Mouse (Mus musculus) heart, adult 2 months (tissue): ENCODE measurements around the gene Wdr47. TPM values are rescaled to one million over a fixed set of nuclear protein-coding genes. Genes with fewer than 3 reads are reported as not detected.
"Not testable (repeated sequence)": the region's sequence is repeated elsewhere in the genome, so short reads cannot be mapped to it uniquely, and the experiment has no call there.

Source experiments
- DNase-seq, 2 experiments: peaks; one replicate each; pipeline ENCODE4 v3.0.0; 2021
- H3K27ac ChIP-seq: fragments of 200-600 bp; 2 replicates; pipeline ENCODE4 v1.8.1; 2022
- H3K27me3 ChIP-seq: fragments of 200-500 bp; 2 replicates; pipeline ENCODE4 v1.6.1; 2012; ENCODE audit warnings: mild to moderate bottlenecking, low read length, inconsistent platforms, mixed read lengths; ENCODE audit not compliant: control insufficient read depth, insufficient read depth
- H3K36me3 ChIP-seq: fragments of 200-500 bp; 2 replicates; pipeline ENCODE4 v1.6.1; 2012; ENCODE audit warnings: low read length, inconsistent platforms; ENCODE audit not compliant: control insufficient read depth, insufficient read depth
- H3K4me1 ChIP-seq: fragments of 200-500 bp; 2 replicates; pipeline ENCODE4 v1.6.1; 2011; ENCODE audit warnings: low read length; ENCODE audit not compliant: control insufficient read depth, insufficient read depth
- H3K4me3 ChIP-seq: fragments of 200-600 bp; 2 replicates; pipeline ENCODE4 v1.8.1; 2022
- H3K79me2 ChIP-seq: fragments of 200-500 bp; replicated peaks from 2 replicates; pipeline ENCODE4 v1.6.1; 2012; ENCODE audit warnings: mild to moderate bottlenecking, inconsistent platforms, low read length, moderate library complexity, mixed read lengths; ENCODE audit not compliant: control insufficient read depth, insufficient read depth
- H3K9ac ChIP-seq: fragments of 200-500 bp; 2 replicates; pipeline ENCODE4 v1.6.1; 2012; ENCODE audit warnings: low read depth, mild to moderate bottlenecking, control low read depth, inconsistent platforms, low read length, mixed read lengths
- CTCF ChIP-seq: fragments of 200-600 bp; IDR thresholded peaks from 2 replicates; pipeline ENCODE4 v1.8.1; 2022; ENCODE audit warnings: antibody characterized with exemption, mild to moderate bottlenecking, moderate library complexity
- EP300 ChIP-seq: fragments of 200-500 bp; IDR thresholded peaks from 2 replicates; pipeline ENCODE4 v1.6.1; 2011; ENCODE audit warnings: low read depth, low read length, control low read depth; ENCODE audit not compliant: insufficient read depth
- POLR2A ChIP-seq: fragments of 200-500 bp; IDR thresholded peaks from 2 replicates; pipeline ENCODE4 v1.6.1; 2011; ENCODE audit warnings: mild to moderate bottlenecking, low read depth, low read length, control low read depth; ENCODE audit not compliant: insufficient read depth
- WGBS: fragments of 180-500 bp; shearing (Covaris S2); methylation state at CpG from one replicate; pipeline ENCODE4 v1.1.7; 2018; 5-methylcytosine and 5-hydroxymethylcytosine counted together
- intact Hi-C: fragments of 180-260 bp; cut with DNase I; formaldehyde crosslinking; loops from one replicate; pipeline ENCODE4 v1.15.1; 2025
- polyA plus RNA-seq: library from polyadenylated mRNA; depleted of rRNA; stranded (reverse); fragments of >200 nt; gene quantifications from 2 replicates; pipeline ENCODE4 v1.2.3, GENCODE M21; 2012
- total RNA-seq, 2 experiments: library from RNA; stranded (reverse); gene quantifications; 2 replicates each; pipeline ENCODE4 v1.2.3; 2021

Wdr47 gene
- total and polyA plus RNA-seq, 3 experiments: 3.7 to 9.2 (median 8.2) TPM

DNA sequence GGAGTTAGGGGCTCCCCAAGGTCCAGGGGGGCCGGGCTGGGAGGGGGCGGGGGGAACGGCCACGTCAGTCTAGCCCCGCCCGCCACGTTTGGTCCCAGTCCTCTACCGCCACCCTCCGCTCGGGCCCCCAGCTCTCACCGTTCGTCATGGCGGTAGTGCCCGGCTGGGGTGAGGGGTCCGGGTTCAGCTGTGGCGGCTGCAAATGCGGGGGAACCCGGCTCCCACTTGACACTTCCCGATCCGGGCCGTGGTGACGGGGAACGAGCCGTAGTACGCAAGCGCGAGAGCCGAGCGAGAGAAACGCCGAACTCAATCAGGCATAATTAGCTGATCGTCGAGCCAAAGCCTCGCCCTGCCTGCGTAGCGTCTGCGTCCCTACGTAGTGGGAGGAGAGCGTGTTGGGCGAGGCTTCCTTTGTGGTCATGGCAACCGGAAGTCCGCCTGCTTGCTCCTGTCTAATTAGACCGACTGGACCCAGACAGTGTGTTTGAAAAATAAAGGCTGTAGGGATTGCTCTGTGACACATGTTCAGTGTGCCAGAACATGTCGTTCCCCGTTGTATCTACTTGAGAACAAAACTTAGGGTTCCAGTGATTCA, 28.8 kb upstream of the Wdr47 start, which contains the start of gene Tmem167b:
Tmem167b (minus strand) TSS at position 334 of the 598 bp plus-strand sequence.
- Histone ChIP-seq H3K9ac (peak within 1 kb of the TSS; percentile 99), H3K27ac (peak within 1 kb of the TSS; percentile 99), H3K79me2 (no peaks in the 10 kb centered on the region; the same call in 1 of the 2 replicates), H3K4me3 (peak within 1 kb of the TSS; percentile 97), H3K4me1 (peaks cover 3% of the 10 kb centered on the region), H3K27me3 (no peaks in the 10 kb centered on the region), H3K36me3 (peaks cover 3% of the 10 kb centered on the region)
- intact Hi-C loops: loop anchor here (1.0 to 10.0 kb wide), 6 partner anchors 29 to 353 kb away; partner anchors contain the start of genes Atxn7l2, Prpf38b, Sars and Wdr47
- WGBS: under 1% methylated on average over 44 of the region's 45 CpGs
- peak; percentile 97 to 98 for DNase-seq
- TF ChIP-seq CTCF: 0 out of 2 replicates have a peak, but pooled peaks have one; percentile 7
- peak; percentile 84 for TF ChIP-seq POLR2A
- TF ChIP-seq EP300: peak; percentile 97

GRCm38 (mm10) chr3:108562777-108563271, 28.3 kb upstream of the Wdr47 start:
- peaks cover 3% of the 10 kb centered on the region for H3K4me1 ChIP-seq
- H3K36me3 ChIP-seq: peaks cover 3% of the 10 kb centered on the region
- no peaks in the 10 kb centered on the region; the same call in 1 of the 2 replicates for H3K79me2 ChIP-seq
- H3K4me3 ChIP-seq: peak overlapping the region; percentile 97
- intact Hi-C loops: loop anchor here (1.0 to 10.0 kb wide), 7 partner anchors 8 to 352 kb away; partner anchors contain the start of genes Atxn7l2, Prpf38b, Sars and Taf13
- H3K27ac ChIP-seq: peak overlapping the region; percentile 99
- TF ChIP-seq EP300 (no peak), CTCF (no peak), POLR2A (no peak)
- under 1% methylated on average over 15 of the region's 15 CpGs for WGBS
- DNase-seq: peak; percentile 31 to 38
- no peaks in the 10 kb centered on the region for H3K27me3 ChIP-seq
- peak overlapping the region; percentile 63 for H3K9ac ChIP-seq

GRCm38 (mm10) chr3:108563309-108563708, 27.8 kb upstream of the Wdr47 start:
- TF ChIP-seq POLR2A: peak; percentile 58
- TF ChIP-seq EP300: no peak
- peak; percentile 86 for TF ChIP-seq CTCF
- DNase-seq: peak; percentile 82 to 83
- Histone ChIP-seq H3K4me3 (peak overlapping the region; percentile 97), H3K4me1 (peaks cover 3% of the 10 kb centered on the region), H3K9ac (peak overlapping the region; percentile 63), H3K79me2 (no peaks in the 10 kb centered on the region; the same call in 1 of the 2 replicates), H3K36me3 (peaks cover 3% of the 10 kb centered on the region), H3K27ac (peak overlapping the region; percentile 99), H3K27me3 (no peaks in the 10 kb centered on the region)
- intact Hi-C loops: loop anchor here (1.0 to 10.0 kb wide), 6 partner anchors 8 to 351 kb away; partner anchors contain the start of genes Atxn7l2, Prpf38b, Sars and Taf13
- WGBS: 1% methylated on average over 4 of the region's 4 CpGs

DNA sequence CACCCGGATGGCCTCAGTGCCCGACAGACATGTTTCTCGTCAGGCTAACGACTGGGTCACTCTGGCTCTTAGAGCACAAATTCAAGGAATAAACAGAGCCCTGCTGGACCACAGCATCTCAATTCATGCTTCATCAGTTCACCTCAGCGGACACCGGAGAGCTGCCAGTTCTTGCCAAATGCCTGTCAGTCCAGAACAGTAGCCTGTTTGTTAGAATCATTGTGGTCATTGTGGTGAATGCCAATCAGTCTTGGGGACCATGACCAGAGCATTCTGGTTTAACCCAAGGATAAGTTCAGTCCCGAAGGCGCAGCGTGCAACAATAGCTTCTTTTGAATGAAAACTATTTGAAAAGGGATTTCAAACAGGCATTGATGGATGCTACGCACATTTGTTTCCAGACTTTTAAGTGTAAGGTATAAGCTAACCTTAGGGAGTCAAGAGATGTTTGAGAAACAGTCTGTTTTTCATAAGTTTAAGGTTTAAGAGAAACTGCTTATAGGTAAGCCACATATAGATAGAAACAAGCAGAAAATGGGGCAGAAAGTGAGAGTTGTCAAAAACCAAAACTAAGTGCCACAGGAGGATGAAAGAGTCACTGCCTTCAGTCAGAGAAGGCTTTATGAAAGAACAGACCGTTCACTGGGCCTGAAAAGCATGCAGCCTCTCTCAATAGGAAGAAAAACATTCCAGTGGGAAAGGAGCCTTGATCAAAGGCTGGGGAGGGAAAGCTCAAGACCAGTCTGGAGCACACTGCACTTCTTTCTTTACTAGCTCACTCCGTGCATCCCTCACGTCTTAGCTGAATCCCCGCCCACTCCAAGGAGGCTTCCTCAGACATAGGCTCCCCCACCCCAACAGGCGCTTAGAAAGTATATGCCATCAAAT, 22.8 kb upstream of the Wdr47 start:
- H3K27me3 ChIP-seq: no peaks in the 10 kb centered on the region
- peaks cover 3% of the 10 kb centered on the region for H3K4me1 ChIP-seq
- H3K36me3 ChIP-seq: no peaks in the 10 kb centered on the region
- intact Hi-C loops: loop anchor here (10.0 kb wide), 2 partner anchors 267 to 347 kb away; partner anchors contain the start of gene Prpf38b
- 61% methylated on average over 15 of the region's 15 CpGs for WGBS
- H3K4me3 ChIP-seq: no peak overlapping the region
- H3K79me2 ChIP-seq: no peaks in the 10 kb centered on the region
- TF ChIP-seq POLR2A (no peak), EP300 (no peak), CTCF (no peak)
- no peak overlapping the region for H3K27ac ChIP-seq
- DNase-seq: no peak
- no peak overlapping the region for H3K9ac ChIP-seq

DNA sequence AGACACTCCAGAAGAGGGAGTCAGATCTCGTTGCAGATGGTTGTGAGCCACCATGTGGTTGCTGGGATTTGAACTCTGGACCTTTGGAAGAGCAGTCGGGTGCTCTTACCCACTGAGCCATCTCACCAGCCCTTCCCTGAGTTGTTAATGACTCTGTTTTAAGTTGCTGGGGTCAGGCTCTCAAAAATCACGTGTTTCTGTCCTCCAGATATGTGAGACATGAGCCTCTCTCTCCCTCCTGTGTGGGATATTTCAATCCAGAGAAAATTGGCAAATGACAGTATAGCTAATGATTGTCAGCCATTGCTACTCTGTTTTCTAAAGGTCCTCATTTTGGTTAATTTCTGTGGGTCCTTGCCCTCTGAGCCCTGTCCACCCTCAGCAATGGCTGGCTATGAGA, 21.4 kb upstream of the Wdr47 start:
- intact Hi-C loops: loop anchor here (2.0 to 10.0 kb wide), 4 partner anchors 21 to 345 kb away; partner anchors contain the start of genes Clcc1, Prpf38b and Wdr47
- DNase-seq, H3K36me3 ChIP-seq, H3K4me3 ChIP-seq, H3K27ac ChIP-seq, H3K9ac ChIP-seq, H3K4me1 ChIP-seq, H3K27me3 ChIP-seq, H3K79me2 ChIP-seq: not testable (repeated sequence)
- WGBS: 42% methylated on average over 3 of the region's 3 CpGs
